Mouse (Mus musculus): ENCODE measurements around the gene Tcirg1. TPM values are rescaled to one million over a fixed set of nuclear protein-coding genes. Genes with fewer than 3 reads are reported as not detected.

Tcirg1 gene
- 37.4 and 44.0 TPM in 2 replicates for polyA plus RNA-seq (2012; rRNA removed)

GRCm38 (mm10) chr19:3906795-3907786 is at the start of gene Tcirg1:
Gene Tcirg1 (minus strand): TSS chr19:3907133.

GRCm38 (mm10) chr19:3935032-3935895 is 28.3 kb upstream of the Tcirg1 start, which contains the start of gene Unc93b1:
Gene Unc93b1 (plus strand): TSS chr19:3935186.

GRCm38 (mm10) chr19:3929211-3929941 is 22.4 kb upstream of the Tcirg1 start, which contains the start of gene Aldh3b1:
Gene Aldh3b1 (minus strand): TSS chr19:3929808.

GRCm38 (mm10) chr19:3912337-3913204 is 5.6 kb upstream of the Tcirg1 start, which contains the start of gene Ndufs8:
Gene Ndufs8 (minus strand): TSS chr19:3912774.

GRCm38 (mm10) chr19:3851502-3851962 is 55.4 kb downstream of the Tcirg1 start, which contains the start of gene Chka:
Gene Chka (plus strand): TSS chr19:3851773.

Other genes starting within 250 kb of the Tcirg1 start
- 3.3 and 4.1 TPM in 2 replicates for gene Lrp5, start 220.6 kb downstream of the Tcirg1 start, polyA plus RNA-seq (2012; rRNA removed)
- 37.1 and 41.0 TPM in 2 replicates for gene 1810055G02Rik, start 198.8 kb downstream of the Tcirg1 start, polyA plus RNA-seq (2012; rRNA removed)
- 48.4 and 49.2 TPM in 2 replicates for gene Kmt5b, start 139.7 kb downstream of the Tcirg1 start, polyA plus RNA-seq (2012; rRNA removed)
- gene Chka, start 55.4 kb downstream of the Tcirg1 start, polyA plus RNA-seq (2012; rRNA removed), result 111 and 120 TPM in 2 replicates
- gene Ndufs8, start 5.6 kb upstream of the Tcirg1 start, polyA plus RNA-seq (2012; rRNA removed), result 198 and 215 TPM in 2 replicates
- gene Aldh3b1, start 22.7 kb upstream of the Tcirg1 start, polyA plus RNA-seq (2012; rRNA removed), result 1.9 and 2.2 TPM in 2 replicates
- 10.5 and 11.1 TPM in 2 replicates for gene Unc93b1, start 28.1 kb upstream of the Tcirg1 start, polyA plus RNA-seq (2012; rRNA removed)
- 0.03 TPM in 2 replicates for gene Aldh3b3, start 51.5 kb upstream of the Tcirg1 start, polyA plus RNA-seq (2012; rRNA removed)
- 1.4 and 1.5 TPM in 2 replicates for gene Aldh3b2, start 65.2 kb upstream of the Tcirg1 start, polyA plus RNA-seq (2012; rRNA removed)
- gene Acy3, start 79.4 kb upstream of the Tcirg1 start, polyA plus RNA-seq (2012; rRNA removed), result 2.5 and 3.3 TPM in 2 replicates
- 0.04 and 0.07 TPM in 2 replicates for gene Tbx10, start 85.6 kb upstream of the Tcirg1 start, polyA plus RNA-seq (2012; rRNA removed)
- 10.6 and 16.8 TPM in 2 replicates for gene Nudt8, start 93.4 kb upstream of the Tcirg1 start, polyA plus RNA-seq (2012; rRNA removed)
- gene Gm49405, start 93.5 kb upstream of the Tcirg1 start, polyA plus RNA-seq (2012; rRNA removed), result 8.0 and 9.6 TPM in 2 replicates
- gene Doc2g, start 96.2 kb upstream of the Tcirg1 start, polyA plus RNA-seq (2012; rRNA removed), result 25.8 and 27.8 TPM in 2 replicates
- 204 and 205 TPM in 2 replicates for gene Ndufv1, start 105.7 kb upstream of the Tcirg1 start, polyA plus RNA-seq (2012; rRNA removed)
- gene Gstp1, start 130.9 kb upstream of the Tcirg1 start, polyA plus RNA-seq (2012; rRNA removed), result 361 and 368 TPM in 2 replicates
- 3.1 and 10.4 TPM in 2 replicates for gene Gstp2, start 138.9 kb upstream of the Tcirg1 start, polyA plus RNA-seq (2012; rRNA removed)
- not detected in 2 replicates for gene Gstp3, start 152.4 kb upstream of the Tcirg1 start, polyA plus RNA-seq (2012; rRNA removed)
- gene Cabp2, start 174.4 kb upstream of the Tcirg1 start, polyA plus RNA-seq (2012; rRNA removed), result 0.25 TPM in 1 of 2 replicates, not detected in the other
- gene Cdk2ap2, start 190.0 kb upstream of the Tcirg1 start, polyA plus RNA-seq (2012; rRNA removed), result 61.3 and 62.9 TPM in 2 replicates
- gene Pitpnm1, start 192.9 kb upstream of the Tcirg1 start, polyA plus RNA-seq (2012; rRNA removed), result 217 and 226 TPM in 2 replicates
- gene Aip, start 218.7 kb upstream of the Tcirg1 start, polyA plus RNA-seq (2012; rRNA removed), result 116 and 124 TPM in 2 replicates
- gene Gpr152, start 232.7 kb upstream of the Tcirg1 start, polyA plus RNA-seq (2012; rRNA removed), result 0.03 and 0.06 TPM in 2 replicates
- 0.08 and 0.12 TPM in 2 replicates for gene Cabp4, start 236.9 kb upstream of the Tcirg1 start, polyA plus RNA-seq (2012; rRNA removed)
- 261 and 276 TPM in 2 replicates for gene Coro1b, start 241.5 kb upstream of the Tcirg1 start, polyA plus RNA-seq (2012; rRNA removed)
- 1.1 and 1.3 TPM in 2 replicates for gene Ptprcap, start 246.5 kb upstream of the Tcirg1 start, polyA plus RNA-seq (2012; rRNA removed)